Mouse (Mus musculus) common myeloid progenitor, adult 5-6 weeks (primary cell): ENCODE measurements around the gene Eme1. TPM values are rescaled to one million over a fixed set of nuclear protein-coding genes. Genes with fewer than 3 reads are reported as not detected.
"Not testable (repeated sequence)": the region's sequence is repeated elsewhere in the genome, so short reads cannot be mapped to it uniquely, and the experiment has no call there.

Experiments used
- ATAC-seq: replicated peaks from 2 replicates; pipeline ENCODE4 v1.8.0; 2016; ENCODE audit warnings: low read depth, mild to moderate bottlenecking, moderate TSS enrichment, inconsistent platforms; ENCODE audit not compliant: poor library complexity, severe bottlenecking
- total RNA-seq: library from RNA; stranded (forward); fragments of 200-1000, 187-1606 nt; gene quantifications from 2 replicates; pipeline ENCODE4 v1.2.3, GENCODE M21; 2017

The Eme1 gene
- total RNA-seq, 1 experiment from 2014 or later, result 37.9 TPM

DNA sequence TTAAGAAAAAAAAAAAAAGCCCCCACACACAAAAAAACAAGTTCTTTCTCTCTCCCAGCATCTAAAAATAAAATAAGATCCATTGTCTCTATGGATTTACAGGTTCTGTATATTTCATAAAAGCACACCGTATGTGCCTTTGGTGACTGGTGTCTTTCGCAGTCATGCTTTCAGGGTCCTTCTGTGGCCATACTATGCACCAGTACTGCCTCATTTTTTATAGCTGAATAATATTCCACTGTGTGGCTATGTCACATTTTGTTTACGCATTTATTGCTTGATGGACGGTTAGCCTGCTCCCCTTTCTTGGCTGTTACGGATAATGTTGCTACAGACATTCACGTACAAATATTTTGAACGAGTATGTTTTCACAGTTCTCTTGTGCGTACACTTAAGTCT lies 791 bp downstream of the Eme1 start:
- no peak for ATAC-seq

GRCm38 (mm10) chr11:94651241-94651640 lies 2.5 kb downstream of the Eme1 start:
- ATAC-seq, result not testable (repeated sequence)

DNA sequence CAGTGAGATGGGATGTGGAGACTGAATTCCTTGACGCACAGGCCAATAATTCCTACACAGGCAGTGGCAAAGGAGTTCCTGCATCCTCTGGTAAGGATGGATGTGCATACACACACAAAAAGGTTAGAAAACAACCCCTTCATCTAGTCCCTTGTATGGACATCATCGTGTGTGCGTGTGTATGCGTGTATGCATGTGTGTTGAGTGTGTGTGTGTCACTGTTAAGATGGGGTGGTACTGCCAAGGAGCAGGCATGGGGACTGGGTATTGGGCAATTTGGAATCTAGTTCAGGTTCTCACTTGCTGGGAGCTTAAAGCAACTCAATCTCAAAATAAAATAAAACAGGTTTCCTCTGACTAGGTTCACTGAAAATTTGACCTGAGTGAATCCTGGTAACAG lies 7.3 kb downstream of the Eme1 start:
- ATAC-seq, result no peak

GRCm38 (mm10) chr11:94644461-94645219 lies 9.1 kb downstream of the Eme1 start:
- ATAC-seq, result no peak

- no peak for ATAC-seq
Measured at GRCm38 (mm10) chr11:94634431-94634830, 19.3 kb downstream of the Eme1 start.

DNA sequence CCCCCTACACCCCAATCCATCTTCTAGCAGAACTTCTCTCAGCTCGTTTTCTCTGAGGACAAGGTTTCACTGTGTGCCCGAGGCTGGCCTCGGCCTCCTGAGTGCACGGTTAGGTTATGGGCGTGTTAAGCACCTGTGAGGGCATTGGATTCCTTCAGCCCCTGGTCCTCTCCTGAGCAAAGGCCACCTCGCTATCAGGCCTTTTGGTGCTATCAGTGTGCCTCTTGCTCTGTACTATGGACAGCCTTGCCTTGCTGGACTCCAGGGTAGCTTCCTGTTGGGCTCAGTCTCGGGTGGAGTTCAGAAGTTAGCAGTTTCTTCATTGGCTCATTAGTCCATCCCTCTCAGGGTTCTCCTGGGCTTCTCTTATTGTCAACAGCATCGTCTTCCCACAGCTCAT lies 20.8 kb downstream of the Eme1 start:
- ATAC-seq, result no peak

- ATAC-seq, result no peak
Measured at GRCm38 (mm10) chr11:94631969-94632368, 21.8 kb downstream of the Eme1 start.

DNA sequence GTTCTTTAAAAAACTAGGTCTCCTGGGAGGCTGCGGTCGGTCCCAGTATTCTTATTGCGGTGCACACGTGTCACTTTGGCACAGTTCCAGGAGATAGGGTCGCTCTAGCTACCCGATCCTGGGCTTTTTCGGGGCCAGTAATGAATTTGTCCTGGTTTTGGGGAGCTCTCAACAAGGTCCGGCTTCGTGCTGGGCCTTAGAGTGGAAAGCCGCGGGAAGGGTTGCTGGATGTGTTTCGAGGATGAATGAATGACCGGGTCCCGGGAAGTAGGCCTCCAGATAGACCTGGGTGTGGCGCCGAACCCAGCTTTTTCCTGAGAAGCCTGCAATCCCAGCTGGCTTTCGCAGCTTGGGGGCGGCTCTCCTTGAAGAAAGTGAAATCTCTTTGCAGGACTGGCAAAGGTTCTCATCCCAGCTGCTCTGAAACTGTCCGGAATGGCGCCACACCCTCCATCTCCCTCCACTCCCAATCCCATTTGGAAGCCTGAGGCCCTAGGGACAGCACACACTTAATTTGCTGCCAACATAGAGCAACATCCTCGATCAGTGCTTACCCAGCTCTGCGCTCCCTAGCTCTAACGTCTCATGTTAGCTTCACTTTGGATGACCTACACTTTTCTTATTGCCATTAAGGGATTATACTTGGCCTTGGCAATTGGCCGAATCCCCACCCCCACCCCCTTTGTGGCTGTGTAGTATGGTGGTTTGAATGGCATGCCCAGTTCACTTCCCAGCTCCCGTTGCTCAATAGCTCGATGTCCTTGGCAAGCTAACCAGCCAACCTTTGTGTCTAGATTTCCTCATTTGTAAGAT lies 23.4 kb downstream of the Eme1 start:
- 0 out of 2 replicates have a peak, but pooled peaks have one; percentile 7 for ATAC-seq

DNA sequence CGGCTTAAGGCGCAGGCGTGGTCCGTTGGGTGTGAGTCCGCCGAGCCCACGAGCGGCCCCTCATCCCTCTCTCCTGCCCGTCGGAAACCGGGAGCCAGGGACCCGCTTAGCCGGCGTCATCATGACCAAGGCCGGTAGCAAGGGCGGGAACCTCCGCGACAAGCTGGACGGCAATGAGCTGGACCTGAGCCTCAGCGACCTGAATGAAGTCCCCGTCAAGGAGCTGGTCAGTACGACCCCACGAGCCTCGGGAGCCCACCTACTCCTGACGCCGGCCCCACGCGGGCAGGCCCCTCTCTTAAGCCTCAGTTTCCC lies 23.9 kb downstream of the Eme1 start:
- 0 out of 2 replicates have a peak, but pooled peaks have one; percentile 1 for ATAC-seq

- peak; percentile 99 for ATAC-seq
Measured at GRCm38 (mm10) chr11:94629199-94629883, 24.4 kb downstream of the Eme1 start, which contains the start of gene Lrrc59. Gene Lrrc59, plus strand, starts transcription at chr11:94629767.

- ATAC-seq, result no peak
Measured at GRCm38 (mm10) chr11:94622162-94622561, 31.6 kb downstream of the Eme1 start.

DNA sequence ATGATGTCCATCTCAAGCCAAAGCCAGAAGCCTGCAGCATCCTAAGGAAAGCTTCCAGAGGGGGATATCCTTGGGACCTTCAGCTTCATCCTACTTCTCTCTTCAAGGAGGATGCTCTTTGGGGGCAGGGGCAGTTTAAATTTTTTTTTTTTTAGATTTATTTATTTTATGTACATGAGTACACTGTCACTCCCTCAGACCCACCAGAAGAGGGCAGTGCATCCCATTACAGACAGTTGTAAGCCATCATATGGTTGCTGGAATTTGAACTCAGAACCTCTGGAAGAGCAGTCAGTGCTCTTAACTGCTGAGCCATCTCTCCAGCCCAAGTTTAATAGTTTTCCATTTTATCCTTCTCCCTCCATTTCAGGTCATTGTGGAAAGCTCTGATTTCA lies 32.3 kb downstream of the Eme1 start:
- ATAC-seq, result no peak

DNA sequence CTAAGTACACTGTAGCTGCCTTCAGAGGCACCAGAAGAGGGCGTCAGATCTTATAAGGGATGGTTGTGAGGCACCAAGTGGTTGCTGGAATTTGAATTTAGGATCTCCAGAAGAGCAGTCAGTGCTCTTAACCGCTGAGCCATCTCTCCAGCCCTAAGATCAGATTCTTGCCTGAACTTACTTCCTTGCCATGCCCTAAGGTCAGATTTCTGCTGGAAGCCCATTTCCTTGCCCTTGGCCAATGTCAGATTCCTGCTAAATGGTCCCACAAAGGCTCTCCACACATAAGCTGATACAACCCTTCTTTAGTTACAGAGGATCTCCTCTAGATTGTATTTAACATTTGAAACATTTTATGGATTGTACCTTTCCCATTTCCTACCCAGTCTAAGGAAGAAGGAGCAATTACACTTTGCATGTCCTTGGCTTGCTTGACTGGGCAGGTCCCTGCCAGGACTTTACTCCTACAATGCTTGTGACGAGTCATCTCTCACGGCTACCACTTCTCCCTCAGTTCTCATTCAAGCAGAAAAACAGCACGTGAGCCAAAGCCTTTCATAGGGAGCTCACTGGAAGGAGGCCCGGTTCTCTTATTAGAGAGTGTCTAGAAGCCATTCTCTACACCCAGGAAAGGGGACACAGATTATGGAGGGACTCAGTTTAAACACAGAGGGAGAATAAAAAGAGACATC lies 32.9 kb downstream of the Eme1 start:
- no peak for ATAC-seq

- ATAC-seq, result no peak
Measured at GRCm38 (mm10) chr11:94617646-94618045, 36.1 kb downstream of the Eme1 start.

GRCm38 (mm10) chr11:94615494-94615893 lies 38.3 kb downstream of the Eme1 start:
- no peak for ATAC-seq

GRCm38 (mm10) chr11:94614603-94615002 lies 39.2 kb downstream of the Eme1 start:
- no peak for ATAC-seq

DNA sequence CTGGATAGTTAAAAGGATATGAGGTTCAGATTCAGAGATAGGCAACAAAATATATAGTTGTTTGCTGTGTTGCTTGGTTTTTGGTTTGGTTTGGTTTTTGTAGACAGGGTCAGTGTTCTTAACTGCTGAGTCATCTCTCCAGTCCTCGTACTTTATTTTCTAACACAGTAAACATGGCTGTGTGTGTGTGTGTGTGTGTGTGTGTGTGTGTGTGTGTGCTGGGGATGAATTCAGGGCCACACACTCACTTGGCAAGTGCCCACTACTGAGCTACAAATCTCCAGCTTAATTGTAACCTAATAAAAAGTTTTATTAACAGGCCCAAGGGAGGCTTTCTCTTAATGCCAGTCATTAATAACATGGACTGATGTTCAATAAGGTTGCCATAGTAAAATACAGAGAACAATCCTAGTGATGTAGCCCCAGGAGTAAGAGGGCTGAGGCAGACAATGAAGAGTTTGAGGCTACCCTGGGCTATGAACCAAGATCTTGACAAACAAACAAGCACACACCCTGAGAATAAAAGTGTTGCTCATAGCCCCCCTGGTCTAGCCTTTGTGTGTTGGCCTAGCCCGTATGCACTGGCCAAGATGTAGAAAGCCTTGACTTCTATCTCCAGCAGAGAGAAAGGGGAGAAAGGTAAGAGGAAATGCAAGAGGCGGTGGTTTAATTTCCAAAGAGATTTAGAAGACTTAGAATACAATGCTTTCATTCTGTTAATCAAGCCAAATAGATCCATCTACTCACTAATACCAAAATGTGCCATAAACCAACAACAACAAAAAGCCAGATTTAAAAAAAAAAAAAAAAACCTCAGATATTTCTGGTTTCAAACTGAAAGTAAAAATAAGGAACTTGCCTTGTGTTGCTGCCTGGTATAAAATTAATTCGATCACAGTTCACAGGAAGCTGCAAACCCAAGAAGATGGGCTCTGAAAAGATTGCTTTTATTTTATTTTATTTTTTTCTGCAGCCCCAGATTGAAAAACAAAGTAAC lies 42.7 kb downstream of the Eme1 start:
- ATAC-seq, result peak; percentile 18; the same call in 1 of the 2 replicates

DNA sequence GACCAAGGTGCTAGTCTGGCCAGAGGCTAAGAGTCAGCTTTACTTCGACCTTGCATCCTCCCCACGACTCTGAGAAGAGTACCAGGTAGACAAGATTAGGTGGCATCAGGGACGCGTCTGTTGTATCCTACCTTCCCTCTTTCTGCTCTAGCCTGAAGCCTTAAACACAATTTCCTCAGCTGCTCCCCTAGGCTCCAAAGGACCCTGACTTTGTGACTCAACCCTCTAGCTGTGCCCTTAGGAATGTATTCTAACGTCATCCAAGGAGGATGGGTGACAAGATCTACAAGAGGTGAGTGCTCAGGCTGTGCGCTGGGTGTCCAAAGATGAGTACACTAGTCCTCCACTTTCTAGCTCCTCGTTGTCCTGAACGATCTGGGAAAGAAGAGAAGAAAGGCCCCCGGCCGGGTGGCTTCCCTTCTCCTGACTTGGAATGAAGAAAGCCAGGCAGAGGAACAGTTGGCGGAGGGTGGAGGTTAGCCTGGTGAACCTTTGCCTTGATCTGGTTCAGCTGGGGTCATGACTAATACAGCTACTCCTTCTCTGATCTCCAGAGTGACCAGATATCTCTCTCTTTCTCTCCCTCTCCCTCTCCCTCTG lies 51.3 kb downstream of the Eme1 start:
- no peak for ATAC-seq
